Mouse (Mus musculus) CH12.LX (cell line): ENCODE data around the gene Afdn. TPM values are rescaled to one million over a fixed set of nuclear protein-coding genes. Genes with fewer than 3 reads are reported as not detected.

ENCODE experiments used
- DNase-seq: peaks from one replicate; pipeline ENCODE4 v3.0.0-alpha.2; 2013; ENCODE audit errors: extremely low read depth
- H3K27ac ChIP-seq: 2 replicates; pipeline ENCODE4 v1.5.1; 2012; ENCODE audit warnings: low read depth, mild to moderate bottlenecking, control low read depth, moderate library complexity; ENCODE audit not compliant: insufficient read depth
- H3K27me3 ChIP-seq: replicated peaks from 2 replicates; pipeline ENCODE3; 2012; ENCODE audit warnings: inconsistent platforms
- H3K36me3 ChIP-seq, 2 experiments: replicated peaks in 1 of 2; 2 replicates each; pipeline versions ENCODE3 to v1.6.1; 2012; ENCODE audit warnings: inconsistent platforms in 1 of 2, low read length in 1 of 2, mild to moderate bottlenecking in 1 of 2, mixed read lengths in 1 of 2, moderate library complexity in 1 of 2; ENCODE audit not compliant: control insufficient read depth in 1 of 2, insufficient read depth in 1 of 2
- H3K4me1 ChIP-seq, 2 experiments: 2 replicates each; pipeline ENCODE4 v1.6.1; 2012; ENCODE audit warnings: inconsistent platforms in 1 of 2, moderate library complexity in 1 of 2; ENCODE audit not compliant: insufficient read depth in 2 of 2, control insufficient read depth in 1 of 2
- H3K4me2 ChIP-seq: 2 replicates; pipeline ENCODE4 v1.6.1; 2012; ENCODE audit warnings: low read depth, mild to moderate bottlenecking, control low read depth; ENCODE audit not compliant: poor library complexity, insufficient read depth, severe bottlenecking
- H3K4me3 ChIP-seq, 3 experiments: fragments of 150-350 bp in 1 of 3; sonication (generic) in 1 of 3; replicated peaks in 1 of 3; 2 replicates each; pipeline versions ENCODE3 to v1.5.1; 2011 to 2012; ENCODE audit warnings: low read depth in 2 of 3, low read length in 2 of 3, mild to moderate bottlenecking in 2 of 3, moderate library complexity in 2 of 3, control low read depth in 1 of 3, improper control_type of control experiment in 1 of 3, inconsistent platforms in 1 of 3, mixed read lengths in 1 of 3; ENCODE audit not compliant: poor library complexity in 1 of 3
- H3K79me2 ChIP-seq: replicated peaks from 2 replicates; pipeline ENCODE4 v1.6.1; 2012; ENCODE audit warnings: mild to moderate bottlenecking, moderate library complexity; ENCODE audit not compliant: control insufficient read depth, poor library complexity, insufficient read depth, severe bottlenecking; ENCODE audit errors: extremely low read depth
- H3K9ac ChIP-seq: 2 replicates; pipeline ENCODE4 v1.6.1; 2012; ENCODE audit warnings: low read depth, mild to moderate bottlenecking, control low read depth, moderate library complexity; ENCODE audit not compliant: insufficient read depth
- H3K9me3 ChIP-seq: replicated peaks from 2 replicates; pipeline ENCODE3; 2012; ENCODE audit warnings: low read length, inconsistent platforms, mixed read lengths
- BHLHE40 ChIP-seq: IDR thresholded peaks from 2 replicates; pipeline ENCODE4 v1.6.1; 2011; ENCODE audit warnings: mild to moderate bottlenecking, low read depth, low read length, improper control_type of control experiment
- CTCF ChIP-seq, 2 experiments: IDR thresholded peaks in 1 of 2; conservative IDR thresholded peaks in 1 of 2; 2 replicates each; pipeline ENCODE4 v1.5.1; 2011 to 2012; ENCODE audit warnings: low read depth in 2 of 2, low read length in 2 of 2, improper control_type of control experiment in 1 of 2, inconsistent platforms in 1 of 2, mild to moderate bottlenecking in 1 of 2, moderate library complexity in 1 of 2
- E2F4 ChIP-seq: IDR thresholded peaks from 2 replicates; pipeline ENCODE4 v1.6.1; 2011; ENCODE audit warnings: low read depth, low read length, improper control_type of control experiment; ENCODE audit not compliant: insufficient replicate concordance
- ELF1 ChIP-seq: IDR thresholded peaks from 2 replicates; pipeline ENCODE4 v1.6.1; 2014; ENCODE audit warnings: low read depth, mild to moderate bottlenecking, inconsistent platforms, low read length, improper control_type of control experiment
- EP300 ChIP-seq: IDR thresholded peaks from 2 replicates; pipeline ENCODE4 v1.6.1; 2011; ENCODE audit warnings: low read length, improper control_type of control experiment
- ETS1 ChIP-seq: conservative IDR thresholded peaks from 2 replicates; pipeline ENCODE4 v1.6.1; 2012; ENCODE audit warnings: low read depth, mild to moderate bottlenecking, inconsistent platforms, low read length, improper control_type of control experiment, moderate library complexity
- JUN ChIP-seq: IDR thresholded peaks from 2 replicates; pipeline ENCODE4 v1.6.1; 2011; ENCODE audit warnings: low read depth, mild to moderate bottlenecking, low read length, improper control_type of control experiment, moderate library complexity; ENCODE audit not compliant: insufficient read depth
- KAT2A ChIP-seq: IDR thresholded peaks from 2 replicates; pipeline ENCODE4 v1.6.1; 2012; ENCODE audit warnings: low read length, improper control_type of control experiment, inconsistent platforms; ENCODE audit not compliant: insufficient replicate concordance
- MAFK ChIP-seq: IDR thresholded peaks from 2 replicates; pipeline ENCODE4 v1.6.1; 2011; ENCODE audit warnings: low read length, improper control_type of control experiment; ENCODE audit not compliant: insufficient replicate concordance
- MYC ChIP-seq: IDR thresholded peaks from 2 replicates; pipeline ENCODE4 v1.6.1; 2011; ENCODE audit warnings: low read depth, mild to moderate bottlenecking, improper control_type of control experiment, low read length
- PAX5 ChIP-seq: IDR thresholded peaks from 2 replicates; pipeline ENCODE4 v1.6.1; 2012; ENCODE audit warnings: low read length, inconsistent platforms, mixed read lengths
- USF1 ChIP-seq: IDR thresholded peaks from 2 replicates; pipeline ENCODE4 v1.6.1; 2014; ENCODE audit warnings: low read depth, mild to moderate bottlenecking, inconsistent platforms, low read length, improper control_type of control experiment
- ZC3H11A ChIP-seq: IDR thresholded peaks from 2 replicates; pipeline ENCODE4 v1.6.1; 2012; ENCODE audit warnings: low read depth, mild to moderate bottlenecking, inconsistent platforms, low read length, improper control_type of control experiment
- ZNF384 ChIP-seq: IDR thresholded peaks from 2 replicates; pipeline ENCODE4 v1.6.1; 2012; ENCODE audit warnings: low read depth, low read length, improper control_type of control experiment, inconsistent platforms
- dilution Hi-C: fragments of 300-500 bp; cut with MboI; formaldehyde crosslinking; loops from 2 replicates; pipeline ENCODE4 v1.14.3; 2020; ENCODE audit warnings: low sequenced_read_pairs; ENCODE audit not compliant: extremely low pct_unique_long_range_greater_than_20kb, extremely low pct_ligation_motif_present
- in situ Hi-C: fragments of 300-500 bp; cut with MboI; formaldehyde crosslinking; loops from 3 replicates; pipeline ENCODE4 v1.14.3; 2019; ENCODE audit warnings: low sequenced_read_pairs, low pct_ligation_motif_present, low pct_unique_long_range_greater_than_20kb, mixed read lengths
- polyA plus RNA-seq: library from polyadenylated mRNA; unstranded; fragments of >175 nt; gene quantifications from 2 replicates; pipeline ENCODE4 v1.2.1, GENCODE M21; 2012; ENCODE audit warnings: low read depth; ENCODE audit not compliant: insufficient read length
- total RNA-seq, 2 experiments: library from RNA; depleted of rRNA; stranded (reverse); fragments of 300-350 nt in 1 of 2; fragments of >200 nt in 1 of 2; gene quantifications; 2 replicates each; pipeline ENCODE4 v1.2.3; 2012 to 2014

The Afdn gene
- total and polyA plus RNA-seq, 3 experiments: 11.5 to 18.3 (median 18.0) TPM

- no peaks in the 10 kb centered on the region for H3K9me3 ChIP-seq
- no peaks in the 10 kb centered on the region for H3K36me3 ChIP-seq
- no peak overlapping the region for H3K4me2 ChIP-seq
- H3K27ac ChIP-seq: no peak overlapping the region
- H3K4me3 ChIP-seq: no peak overlapping the region
- H3K9ac ChIP-seq: no peak overlapping the region
- no peaks in the 10 kb centered on the region for H3K27me3 ChIP-seq
- TF ChIP-seq ETS1 (no peak), KAT2A (no peak), ZC3H11A (no peak), BHLHE40 (no peak), CTCF (conservative IDR thresholded peaks at IDR 0.05 in 1 of 2, IDR thresholded peaks at IDR 0.05 in 1 of 2; ENCODE audit: low read depth in 2 of 2, low read length in 2 of 2) (no peak), MYC (no peak), EP300 (no peak)
- TF ChIP-seq, all 38 proteins: peak for 0
- Histone ChIP-seq H3K79me2 (no peaks in the 10 kb centered on the region), H3K4me1 (peaks cover 0 to 7% of the 10 kb centered on the region in 2 experiments; a peak in 2 of 4 replicates)
- DNase-seq: no peak
- dilution Hi-C loops: no loop called here
- in situ Hi-C loops: no loop called here
These were observed 29.2 kb upstream of the Afdn start for GRCm38 (mm10) chr17:13730980-13731726.

GRCm38 (mm10) chr17:13731727-13732112, 28.6 kb upstream of the Afdn start:
- Histone ChIP-seq H3K27ac (no peak overlapping the region), H3K9me3 (no peaks in the 10 kb centered on the region), H3K9ac (no peak overlapping the region), H3K4me1 (peaks cover 0 to 7% of the 10 kb centered on the region in 2 experiments; a peak in 2 of 4 replicates), H3K4me2 (no peak overlapping the region), H3K79me2 (no peaks in the 10 kb centered on the region), H3K4me3 (no peak overlapping the region), H3K27me3 (no peaks in the 10 kb centered on the region), H3K36me3 (no peaks in the 10 kb centered on the region)
- dilution Hi-C loops: no loop called here
- in situ Hi-C loops: no loop called here
- TF ChIP-seq ZNF384: no peak
- no peak for TF ChIP-seq PAX5
- TF ChIP-seq USF1: no peak
- TF ChIP-seq ELF1: no peak
- no peak for TF ChIP-seq E2F4
- DNase-seq: no peak

GRCm38 (mm10) chr17:13732685-13733084, 27.7 kb upstream of the Afdn start:
- Histone ChIP-seq H3K79me2 (no peaks in the 10 kb centered on the region), H3K4me2 (peak overlapping the region; percentile 82)
- no peak for DNase-seq

More at GRCm38 (mm10) chr17:13732685-13733084, 27.7 kb upstream of the Afdn start:
- H3K9ac ChIP-seq: no peak overlapping the region
- H3K36me3 ChIP-seq: no peaks in the 10 kb centered on the region
- no peak overlapping the region for H3K4me3 ChIP-seq
- no peak overlapping the region for H3K27ac ChIP-seq
- in situ Hi-C loops: no loop called here
- no peak for TF ChIP-seq JUN
- TF ChIP-seq MAFK: peak; percentile 15; the same call in 1 of the 2 replicates
- TF ChIP-seq, all 38 proteins: peak for 1
- no peaks in the 10 kb centered on the region for H3K9me3 ChIP-seq
- dilution Hi-C loops: no loop called here
- H3K4me1 ChIP-seq: peaks cover 0 to 13% of the 10 kb centered on the region in 2 experiments; a peak in 2 of 4 replicates
- H3K27me3 ChIP-seq: no peaks in the 10 kb centered on the region
